Mouse (Mus musculus): ENCODE data around the gene Zc2hc1b.

The Zc2hc1b gene

DNA sequence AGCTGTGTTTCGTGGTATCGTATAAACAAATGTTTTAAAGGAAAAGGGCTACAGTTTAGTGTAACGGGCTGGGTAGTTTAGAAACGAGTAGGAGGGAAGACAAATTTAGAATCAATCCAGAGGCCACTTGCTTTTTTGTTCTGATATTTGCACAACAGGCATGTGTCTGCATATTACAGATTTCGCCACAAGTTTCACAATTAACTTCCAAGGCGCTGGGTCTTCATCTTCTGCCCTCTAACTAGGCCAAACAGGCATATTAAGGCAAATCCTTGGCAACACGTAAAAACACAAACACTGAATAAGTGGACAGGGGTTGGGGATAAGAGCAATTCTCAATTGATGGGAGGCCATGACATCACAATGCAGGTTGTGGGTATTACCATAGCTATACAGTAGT lies 2.0 kb downstream of the Zc2hc1b start:
- DNase-seq (ENCODE audit: extremely low read depth, insufficient read length, low spot score): no peak

DNA sequence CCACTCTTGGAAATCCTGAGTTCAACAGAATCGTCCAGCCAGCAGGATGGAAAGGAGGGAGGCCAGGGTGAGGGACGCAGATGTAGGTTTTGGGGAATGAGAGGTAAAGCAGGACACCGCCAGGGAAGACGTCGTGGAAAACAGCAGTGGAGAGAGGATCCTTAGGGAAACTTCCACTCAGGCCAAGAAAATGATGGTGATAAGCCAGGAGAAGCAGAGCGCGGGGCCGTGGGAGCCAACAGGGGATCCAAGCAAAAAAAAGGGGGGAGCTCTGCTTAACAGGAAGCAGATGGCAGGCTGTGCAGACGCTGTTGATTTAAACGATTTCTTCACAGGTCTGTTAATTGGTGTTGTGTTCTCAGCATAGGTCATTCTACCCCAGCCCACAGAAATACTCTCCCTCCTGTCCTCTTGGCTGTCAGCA lies 5.0 kb downstream of the Zc2hc1b start:
- no peak for DNase-seq (ENCODE audit: extremely low read depth, insufficient read length, low spot score)

DNA sequence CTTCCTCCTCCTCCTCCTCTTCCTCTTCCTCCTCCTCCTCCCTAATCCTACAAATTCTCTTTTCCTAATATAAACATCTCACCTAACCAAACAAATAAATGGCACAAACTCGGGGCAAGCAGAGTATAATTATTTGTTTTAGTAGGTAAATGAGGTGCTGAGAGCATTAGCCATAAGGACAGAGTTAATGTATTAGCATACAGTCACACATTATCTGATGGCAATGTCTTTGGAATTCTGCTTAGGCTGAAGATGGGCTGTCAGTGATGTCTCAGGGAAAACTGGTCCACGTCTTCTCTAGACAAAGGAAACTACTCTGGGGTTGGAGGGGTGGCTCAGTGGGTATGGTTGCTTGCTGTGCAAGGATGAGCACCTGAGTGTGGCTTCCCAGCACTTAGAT lies 6.4 kb downstream of the Zc2hc1b start:
- no peak for DNase-seq (ENCODE audit: extremely low read depth, insufficient read length, low spot score)

DNA sequence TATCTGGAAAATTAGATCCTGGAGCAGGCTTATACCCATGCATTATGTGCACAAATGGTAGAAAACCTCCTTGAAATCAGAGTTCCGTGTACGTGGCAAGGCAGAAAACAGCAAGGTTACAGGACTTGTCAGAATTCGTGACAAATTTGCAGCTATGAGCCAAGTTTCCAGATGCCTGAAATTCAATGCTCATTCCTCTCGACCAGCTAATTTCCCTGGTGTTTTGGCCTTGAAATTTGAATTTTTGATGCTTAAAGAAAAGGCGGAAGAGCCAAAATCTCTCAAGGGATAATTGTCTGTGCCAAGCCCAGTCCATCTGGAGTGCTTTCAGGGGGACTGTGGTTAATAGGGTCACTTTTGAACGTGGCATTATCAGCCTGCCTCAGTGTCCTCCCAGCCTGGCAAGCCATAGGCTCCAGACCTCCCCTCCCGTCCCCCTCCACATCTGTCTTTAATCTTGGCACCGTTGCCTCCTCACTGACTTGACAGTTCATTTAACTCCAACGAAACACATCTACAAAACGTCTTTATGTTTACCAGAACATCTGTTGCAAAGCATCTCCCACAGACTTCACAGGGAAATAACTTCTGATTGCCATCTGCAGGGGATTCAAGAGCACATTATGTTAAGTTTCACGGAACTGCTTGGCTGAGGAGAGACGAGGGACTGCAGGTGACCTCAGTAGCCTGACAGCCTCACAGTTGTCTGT lies 6.9 kb downstream of the Zc2hc1b start:
- no peak for DNase-seq (ENCODE audit: extremely low read depth, insufficient read length, low spot score)

DNA sequence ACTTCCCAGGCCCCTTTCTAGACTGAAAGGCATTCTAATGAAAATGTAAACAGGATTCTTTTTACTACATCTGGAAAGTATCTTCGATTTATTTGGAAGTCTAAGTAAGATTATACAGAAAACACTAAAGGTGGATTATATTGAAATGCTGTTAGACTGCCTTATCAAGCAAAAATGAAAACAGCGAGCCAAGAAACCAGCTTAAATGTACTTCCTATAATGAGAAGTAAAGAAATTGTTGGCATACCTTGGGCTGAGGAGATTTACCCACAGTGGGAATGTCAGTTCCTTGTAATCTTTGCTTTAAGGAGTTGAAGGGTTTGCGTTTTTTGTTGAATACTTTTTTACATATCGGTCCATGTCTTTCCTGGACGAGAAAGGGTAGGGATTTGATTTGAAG lies 9.4 kb downstream of the Zc2hc1b start:
- no peak for DNase-seq (ENCODE audit: extremely low read depth, insufficient read length, low spot score)

DNA sequence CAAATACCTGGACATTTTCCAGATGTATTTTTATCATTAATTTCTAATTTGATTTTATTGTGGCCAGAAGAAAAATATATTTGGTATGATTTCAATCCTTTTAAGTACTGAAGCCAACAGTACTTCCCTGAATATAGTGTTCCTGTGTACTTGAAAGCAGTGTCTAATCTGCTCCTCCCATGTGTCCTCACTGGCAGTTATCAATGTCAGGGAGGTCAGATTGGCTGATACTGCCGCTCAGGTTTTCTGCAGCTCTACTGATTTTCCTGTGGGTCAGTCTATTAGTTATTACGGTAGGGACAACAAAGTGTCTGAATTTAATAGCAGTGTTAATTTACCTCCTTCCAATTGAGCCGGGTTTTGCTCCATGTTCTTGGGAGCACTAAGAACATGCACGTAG lies 15.8 kb downstream of the Zc2hc1b start:
- DNase-seq (ENCODE audit: extremely low read depth, insufficient read length, low spot score): no peak

DNA sequence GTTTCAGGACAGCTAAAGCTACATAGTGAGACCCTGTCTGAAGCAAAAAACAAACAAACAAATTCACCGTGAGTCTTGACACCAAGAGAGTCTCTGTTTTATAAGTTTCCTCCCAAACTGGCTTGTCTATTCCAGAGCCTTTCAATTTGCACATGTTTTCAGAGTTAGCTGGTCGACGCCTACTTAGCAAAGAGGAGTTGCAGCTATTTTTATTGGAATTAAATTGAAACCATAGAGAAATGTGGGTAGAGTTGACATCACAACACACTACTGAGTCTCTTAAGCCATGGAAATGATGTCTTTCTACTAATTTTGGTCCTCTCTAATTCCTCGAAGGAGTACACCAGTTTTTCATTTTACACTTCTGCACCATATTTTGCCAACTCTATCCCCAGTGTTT lies 16.9 kb downstream of the Zc2hc1b start:
- DNase-seq (ENCODE audit: extremely low read depth, insufficient read length, low spot score): no peak

DNA sequence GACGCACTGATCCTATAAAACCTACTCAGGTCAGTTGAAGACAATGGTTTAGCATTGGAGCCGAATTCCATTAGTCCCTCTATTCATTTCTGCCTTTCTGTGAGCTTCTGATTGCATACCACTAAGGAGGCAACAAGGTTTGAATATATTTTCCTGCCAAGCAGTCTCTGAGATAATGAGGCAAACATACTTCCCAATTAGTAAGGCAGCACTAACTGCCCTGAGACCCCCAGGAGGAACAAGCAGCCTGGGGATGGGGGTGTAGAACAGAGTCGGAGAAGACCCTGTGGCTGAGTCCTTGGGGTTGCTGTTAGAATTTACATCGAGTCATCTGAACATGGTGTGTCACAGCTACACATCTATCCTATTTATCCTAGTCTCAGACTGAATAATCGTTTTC lies 22.4 kb downstream of the Zc2hc1b start:
- no peak for DNase-seq (ENCODE audit: extremely low read depth, insufficient read length, low spot score)

DNA sequence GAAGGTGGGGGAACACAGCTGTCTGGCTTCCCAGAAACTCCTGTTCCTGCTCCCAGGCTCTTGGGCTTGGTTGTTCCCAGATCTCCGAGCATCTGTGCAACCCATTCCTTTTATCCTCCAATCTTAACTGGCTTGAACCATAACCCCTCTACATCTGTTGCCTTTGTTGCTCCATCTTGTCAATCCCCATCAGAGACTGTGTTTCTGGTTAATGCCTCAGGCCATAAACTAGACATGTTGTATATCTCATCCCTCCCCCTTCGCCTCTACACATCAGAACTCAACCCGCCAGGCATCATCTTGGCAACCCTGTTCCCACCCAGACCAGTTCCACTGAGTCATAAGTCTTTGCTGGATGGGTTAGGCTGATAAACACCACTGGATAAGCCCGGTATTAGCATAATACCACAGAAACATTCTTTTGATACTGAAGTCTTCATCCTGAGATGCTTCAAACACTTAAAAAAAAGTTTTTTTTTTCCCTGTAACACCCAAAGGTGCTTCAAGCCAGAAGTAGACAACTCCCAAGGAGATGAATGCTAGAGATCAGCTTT lies 24.9 kb downstream of the Zc2hc1b start:
- DNase-seq (ENCODE audit: extremely low read depth, insufficient read length, low spot score): no peak

DNA sequence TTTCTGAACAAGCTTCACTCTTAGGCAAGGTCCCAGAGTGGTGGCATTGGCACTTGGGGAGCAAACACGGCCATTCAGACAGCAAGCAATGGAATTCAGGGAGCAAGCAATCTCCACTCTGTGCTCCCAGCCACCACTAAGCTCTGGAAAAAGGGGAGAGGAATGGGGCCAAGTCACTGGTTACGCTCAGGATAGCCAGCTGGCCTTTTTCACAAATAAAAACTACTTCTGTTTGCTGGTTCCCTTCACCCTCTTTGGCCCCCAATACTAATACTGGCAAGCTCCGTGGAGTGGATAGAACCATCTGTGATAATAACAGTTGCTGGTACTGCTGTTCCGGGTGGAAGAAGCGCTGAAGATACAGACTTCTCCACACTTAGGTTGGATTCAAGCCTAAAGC lies 26.5 kb downstream of the Zc2hc1b start:
- DNase-seq (ENCODE audit: extremely low read depth, insufficient read length, low spot score): no peak

DNA sequence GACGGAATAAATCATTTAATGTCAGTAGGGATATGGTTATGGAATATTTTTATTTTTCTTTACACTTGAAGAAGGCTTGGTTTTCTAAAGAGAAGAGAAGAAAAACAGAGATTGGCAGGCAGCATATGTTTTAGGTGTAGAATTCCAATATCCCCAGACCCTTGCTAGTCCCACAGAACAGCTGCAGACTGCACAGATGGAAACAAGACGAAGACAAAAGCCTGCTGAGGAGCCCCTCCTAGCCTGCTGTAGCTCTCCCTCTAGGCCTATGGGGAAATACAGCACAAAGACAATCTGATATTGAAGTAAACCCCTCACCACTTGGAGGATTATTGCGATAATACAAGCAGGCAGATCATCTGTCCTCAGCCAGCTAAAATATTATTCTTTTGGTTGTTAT lies 27.4 kb downstream of the Zc2hc1b start:
- DNase-seq (ENCODE audit: extremely low read depth, insufficient read length, low spot score): no peak

DNA sequence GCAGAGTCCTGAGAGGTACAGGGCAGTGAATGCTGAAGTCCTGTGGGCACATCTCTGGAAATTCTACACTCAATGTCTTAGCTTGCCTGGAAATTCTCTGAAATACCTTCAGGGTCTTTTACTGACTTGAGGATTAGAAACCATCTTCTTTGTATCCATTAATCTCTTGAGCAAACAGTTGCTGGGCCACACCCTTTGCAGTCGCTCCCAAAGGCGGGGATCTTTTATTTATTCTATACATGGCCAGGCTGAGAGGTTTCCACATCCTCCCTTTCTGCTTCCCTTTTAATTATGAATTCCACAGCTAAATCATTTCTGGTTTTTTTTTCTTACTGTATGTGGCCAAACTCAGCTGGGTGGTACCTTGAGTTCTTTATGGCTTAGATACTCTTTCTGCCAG lies 37.4 kb downstream of the Zc2hc1b start:
- no peak for DNase-seq (ENCODE audit: extremely low read depth, insufficient read length, low spot score)

DNA sequence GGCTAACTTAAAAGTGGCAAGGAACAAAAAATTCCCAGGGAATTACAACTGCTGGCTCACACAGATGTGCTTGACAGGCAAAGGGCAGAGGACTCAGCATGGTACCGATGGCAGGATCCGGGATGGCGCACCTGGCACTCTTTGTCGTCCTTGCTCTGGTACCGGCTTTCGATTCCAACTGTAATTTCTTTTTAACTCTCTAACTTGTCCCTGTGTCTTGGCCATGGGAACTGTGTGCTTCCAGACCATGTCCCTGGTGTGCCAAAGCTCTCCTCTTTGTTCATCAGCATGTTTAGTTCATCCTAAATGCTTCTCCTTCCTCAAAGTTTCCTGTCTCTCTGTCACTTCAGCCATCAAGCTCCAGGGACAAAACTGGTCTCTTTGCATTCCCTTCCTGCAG lies 39.9 kb downstream of the Zc2hc1b start:
- no peak for DNase-seq (ENCODE audit: extremely low read depth, insufficient read length, low spot score)

DNA sequence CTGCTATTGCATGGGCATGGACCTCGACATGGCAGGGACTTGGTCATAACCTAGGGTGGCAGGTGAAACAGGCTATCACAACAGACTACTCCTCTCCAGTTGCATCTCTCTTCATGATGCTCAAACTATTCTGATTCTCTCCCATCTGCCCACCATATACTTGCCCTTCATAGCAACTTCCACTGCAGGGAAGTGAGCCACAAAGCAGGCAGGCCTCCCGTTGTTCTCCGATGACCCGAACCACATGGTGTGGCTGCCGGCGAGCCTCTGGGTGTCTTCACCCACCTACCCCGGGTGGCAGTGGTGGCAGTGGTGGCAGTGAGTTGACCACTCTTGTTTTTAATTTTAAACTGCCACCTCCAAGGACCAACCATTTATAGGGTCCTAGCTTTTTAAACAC lies 42.1 kb downstream of the Zc2hc1b start:
- DNase-seq (ENCODE audit: extremely low read depth, insufficient read length, low spot score): no peak

DNA sequence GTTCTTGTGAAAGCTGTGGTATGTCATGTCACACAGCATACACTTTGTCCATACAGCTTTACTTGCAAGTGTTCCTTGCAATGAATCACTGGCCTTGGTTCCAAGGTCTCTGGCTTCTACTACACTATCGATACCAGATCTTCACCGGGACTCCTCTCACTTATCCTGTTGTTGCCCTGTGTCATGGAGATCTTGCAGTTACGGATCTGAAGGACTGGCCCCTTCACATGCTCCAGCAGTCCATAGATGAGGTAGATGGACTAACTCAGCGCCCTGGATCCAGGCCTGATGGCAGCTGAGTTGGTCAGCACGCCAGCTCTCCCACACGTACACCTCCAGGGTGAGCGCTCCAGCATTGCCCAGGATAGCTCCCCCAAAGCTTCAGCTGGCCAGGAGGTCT lies 42.5 kb downstream of the Zc2hc1b start:
- no peak for DNase-seq (ENCODE audit: extremely low read depth, insufficient read length, low spot score)

DNA sequence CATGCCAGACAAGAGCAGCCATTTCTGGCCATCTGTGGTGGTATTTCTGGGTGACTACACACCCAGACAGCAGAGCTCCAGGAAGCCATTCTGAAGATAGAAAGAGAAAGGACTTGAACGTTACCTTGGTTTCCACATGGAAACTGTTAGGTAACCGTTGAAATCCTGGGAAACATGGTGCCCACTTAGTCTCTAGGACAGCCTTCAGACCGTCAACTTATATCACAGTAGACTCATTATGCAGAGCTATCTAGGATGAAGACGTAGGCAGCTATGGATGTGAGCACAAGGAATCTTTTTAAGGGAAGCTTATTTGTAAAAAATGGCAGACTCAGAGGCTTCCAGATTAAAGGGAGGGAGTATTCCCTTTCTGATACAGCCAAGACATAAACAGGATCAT lies 44.0 kb downstream of the Zc2hc1b start:
- no peak for DNase-seq (ENCODE audit: extremely low read depth, insufficient read length, low spot score)

DNA sequence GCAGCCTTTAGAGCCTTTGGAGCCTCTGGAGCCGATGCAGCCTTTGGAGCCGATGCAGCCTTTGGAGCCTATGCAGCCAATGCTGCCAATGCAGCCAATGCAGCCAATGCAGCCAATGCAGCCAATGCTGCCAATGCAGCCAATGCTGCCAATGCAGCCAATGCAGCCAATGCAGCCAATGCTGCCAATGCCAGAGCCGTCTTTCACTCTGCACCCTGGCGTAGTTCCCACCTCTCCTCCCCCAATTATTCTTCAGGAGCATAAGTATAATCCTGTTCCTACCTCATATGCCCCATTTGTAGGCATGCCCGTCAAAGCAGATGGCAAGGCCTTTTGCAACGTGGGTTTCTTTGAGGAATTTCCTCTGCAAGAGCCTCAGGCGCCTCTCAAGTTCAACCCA lies 49.9 kb downstream of the Zc2hc1b start:
- no peak for DNase-seq (ENCODE audit: extremely low read depth, insufficient read length, low spot score)

DNA sequence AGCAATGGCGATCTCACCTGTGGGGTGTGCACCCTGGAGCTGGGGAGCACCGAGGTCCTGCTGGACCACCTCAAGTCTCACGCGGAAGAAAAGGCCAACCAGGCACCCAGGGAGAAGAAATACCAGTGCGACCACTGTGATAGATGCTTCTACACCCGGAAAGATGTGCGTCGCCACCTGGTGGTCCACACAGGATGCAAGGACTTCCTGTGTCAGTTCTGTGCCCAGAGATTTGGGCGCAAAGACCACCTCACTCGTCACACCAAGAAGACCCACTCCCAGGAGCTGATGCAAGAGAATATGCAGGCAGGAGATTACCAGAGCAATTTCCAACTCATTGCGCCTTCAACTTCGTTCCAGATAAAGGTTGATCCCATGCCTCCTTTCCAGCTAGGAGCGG lies 50.5 kb downstream of the Zc2hc1b start:
- peak; percentile 6 for DNase-seq (ENCODE audit: extremely low read depth, insufficient read length, low spot score)

DNA sequence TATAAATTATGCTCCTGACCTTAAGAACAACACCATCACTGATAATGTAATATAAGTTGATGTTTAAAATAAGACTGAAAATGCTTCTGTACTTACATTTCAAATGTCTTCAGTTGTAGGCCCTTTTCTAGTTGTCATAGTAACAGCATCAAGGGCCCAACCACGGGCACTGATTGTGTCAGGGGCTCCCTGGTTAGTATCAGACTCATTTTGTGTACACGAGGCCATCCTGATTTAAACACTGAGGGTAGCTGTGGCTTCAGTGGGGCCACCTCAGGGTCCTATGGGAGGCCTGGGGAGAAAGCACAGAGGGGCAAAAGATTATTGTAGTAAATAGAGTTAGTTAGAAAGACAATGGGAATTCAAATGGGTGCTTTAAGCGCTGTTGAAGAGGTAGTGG lies 52.0 kb downstream of the Zc2hc1b start:
- no peak for DNase-seq (ENCODE audit: extremely low read depth, insufficient read length, low spot score)

DNA sequence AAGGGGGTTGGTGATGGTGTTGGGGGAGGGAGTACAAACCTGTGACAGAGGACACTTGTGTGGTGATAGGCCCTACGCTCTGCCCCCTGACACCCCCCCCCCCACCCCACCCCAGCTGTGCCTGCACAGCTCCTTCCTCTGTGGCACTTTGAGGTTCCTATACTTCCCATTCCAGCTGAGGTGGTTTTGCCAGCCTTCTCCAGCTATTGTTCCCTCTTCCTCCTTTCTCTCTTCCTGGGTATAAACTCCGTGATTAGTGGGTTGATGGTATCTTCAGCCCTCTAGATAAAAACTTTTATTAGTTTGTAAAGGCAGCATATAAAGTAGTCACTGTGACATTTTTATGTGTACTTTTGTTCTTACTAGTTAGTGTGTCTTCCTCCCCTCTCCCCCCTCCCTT lies 58.5 kb downstream of the Zc2hc1b start:
- DNase-seq (ENCODE audit: extremely low read depth, insufficient read length, low spot score): no peak

DNA sequence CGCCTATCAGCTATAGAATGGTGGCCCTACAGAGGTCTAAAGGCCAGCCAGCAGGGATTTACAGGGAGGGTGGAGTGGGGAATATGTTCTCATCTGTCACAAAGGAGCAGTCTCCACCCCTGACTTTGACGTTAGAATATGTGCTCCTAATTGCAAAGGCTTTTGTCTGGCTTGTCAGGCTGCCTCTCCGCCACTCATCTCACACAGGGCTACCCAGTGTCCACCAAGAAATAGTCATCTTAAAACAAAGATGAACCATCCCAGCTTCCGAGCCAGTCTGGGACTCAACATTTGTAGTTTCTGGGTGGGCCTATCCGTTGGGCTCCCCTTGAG lies 59.1 kb downstream of the Zc2hc1b start:
- DNase-seq (ENCODE audit: extremely low read depth, insufficient read length, low spot score): no peak

DNA sequence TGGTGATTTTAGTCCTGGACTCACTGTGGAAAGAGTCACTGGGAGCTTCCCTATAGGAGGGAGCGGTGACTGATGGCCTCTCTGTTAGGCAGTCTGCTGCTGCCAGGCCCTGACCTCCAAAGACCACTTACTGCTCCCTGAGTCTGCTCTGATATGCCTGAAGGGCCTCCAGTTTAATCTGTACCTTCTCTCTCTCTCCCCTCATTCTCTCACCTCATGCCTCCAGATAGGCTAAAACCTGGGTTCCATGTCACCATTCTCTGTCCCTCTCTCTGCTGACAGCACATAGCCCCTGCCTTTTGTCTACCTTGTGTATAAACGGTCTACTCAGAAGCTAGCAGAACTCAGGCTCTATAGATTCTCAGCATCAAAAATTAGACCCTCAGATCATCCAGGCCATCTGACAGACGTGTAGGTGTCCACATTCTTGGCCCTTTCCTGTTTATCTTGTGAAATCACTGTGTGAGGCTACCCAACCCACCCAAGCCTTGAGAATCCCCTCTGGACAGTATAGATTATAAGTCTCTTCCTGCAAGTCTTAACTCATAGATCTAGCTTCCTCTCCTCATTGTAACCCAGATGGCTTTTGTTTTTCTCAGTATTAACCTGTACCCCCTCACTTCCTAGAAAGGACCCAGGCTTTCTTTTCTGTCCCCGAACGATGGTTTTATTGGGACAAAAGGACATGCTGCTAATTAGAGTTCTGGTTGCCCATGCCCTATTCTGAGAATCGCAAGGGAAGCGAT lies 59.6 kb downstream of the Zc2hc1b start:
- DNase-seq (ENCODE audit: extremely low read depth, insufficient read length, low spot score): no peak
